Mouse (Mus musculus): Measurements from ENCODE around the gene Nlgn1.

Gene Nlgn1

DNA sequence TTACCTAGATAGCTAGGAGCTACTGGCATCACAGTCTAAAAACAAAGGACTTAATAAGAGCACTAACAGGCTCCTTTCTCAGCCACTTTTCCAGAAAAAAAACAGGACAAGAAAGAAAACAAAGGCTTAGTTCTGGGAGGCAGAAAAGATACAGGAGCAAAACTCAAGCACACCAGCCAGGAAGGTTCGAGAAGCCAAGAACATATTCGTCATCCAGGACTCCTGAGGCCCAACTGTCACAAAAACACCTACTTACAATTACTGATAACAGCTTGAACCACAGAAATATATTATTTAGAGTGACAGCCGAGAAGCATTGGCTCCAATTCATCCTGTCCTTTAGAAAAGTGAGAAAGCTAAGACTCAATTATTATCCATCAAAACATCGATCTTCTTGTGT, 281.5 kb downstream of the Nlgn1 start:
- no peak for DNase-seq (ENCODE audit: low spot score in 2 of 2)

DNA sequence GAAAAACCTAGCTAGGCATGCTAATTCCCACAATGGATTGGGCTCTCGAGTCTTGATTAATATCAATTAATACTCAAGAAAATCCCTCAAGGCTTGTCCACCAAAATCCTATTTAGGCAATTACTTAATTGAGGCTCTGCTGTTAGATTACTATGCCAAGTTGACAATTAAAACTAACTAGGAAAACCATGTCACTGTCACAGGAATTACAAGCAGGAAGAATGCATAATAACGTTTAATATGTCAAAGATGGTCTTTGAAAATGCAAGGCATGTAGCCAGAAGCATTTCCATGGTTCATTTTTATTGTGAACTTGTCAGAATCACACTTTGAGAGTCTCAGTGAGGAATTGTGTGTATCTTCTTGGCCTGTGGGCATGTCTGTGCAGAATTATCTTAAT, 289.3 kb downstream of the Nlgn1 start:
- no peak for DNase-seq (ENCODE audit: low spot score in 2 of 2)

DNA sequence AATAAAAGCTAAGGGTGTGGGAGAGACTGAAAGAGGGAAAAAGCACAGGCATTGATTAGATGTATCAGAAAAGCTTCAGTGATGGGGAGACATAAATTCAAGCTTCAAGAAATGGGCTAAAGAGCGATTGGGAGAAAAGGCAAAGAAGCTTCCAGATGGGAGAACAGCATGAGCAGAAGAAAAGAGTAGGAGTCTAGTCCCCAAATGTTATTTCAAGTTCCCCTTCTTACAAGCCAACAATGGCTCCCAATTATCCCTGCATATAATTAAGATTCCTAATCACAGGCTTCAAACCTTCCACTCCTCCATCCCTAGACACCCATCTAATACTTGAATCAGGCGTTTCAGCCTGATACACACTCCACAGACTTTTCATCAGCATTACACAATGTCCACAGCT, 292.6 kb downstream of the Nlgn1 start:
- DNase-seq (ENCODE audit: low spot score in 2 of 2) = no peak

DNA sequence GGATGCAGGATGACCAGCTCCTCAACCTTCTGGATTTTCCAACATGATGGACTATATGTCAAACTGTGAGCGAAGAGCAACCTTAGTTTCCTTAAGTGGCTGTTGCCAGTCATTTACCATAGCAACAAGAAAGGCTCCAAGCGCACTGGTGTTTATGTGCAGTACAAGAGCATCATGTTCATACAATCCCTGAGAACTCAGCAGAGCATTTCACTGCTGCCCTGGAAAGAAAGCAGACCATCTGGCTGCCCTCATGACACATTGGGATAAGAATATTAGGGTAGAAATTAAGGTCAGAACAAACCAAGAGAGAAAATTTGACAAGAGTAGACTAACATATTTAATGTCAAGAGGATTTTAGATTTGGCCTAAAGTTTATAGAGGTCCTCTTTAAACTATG, 306.2 kb downstream of the Nlgn1 start:
- DNase-seq (ENCODE audit: low spot score in 2 of 2) = no peak

DNA sequence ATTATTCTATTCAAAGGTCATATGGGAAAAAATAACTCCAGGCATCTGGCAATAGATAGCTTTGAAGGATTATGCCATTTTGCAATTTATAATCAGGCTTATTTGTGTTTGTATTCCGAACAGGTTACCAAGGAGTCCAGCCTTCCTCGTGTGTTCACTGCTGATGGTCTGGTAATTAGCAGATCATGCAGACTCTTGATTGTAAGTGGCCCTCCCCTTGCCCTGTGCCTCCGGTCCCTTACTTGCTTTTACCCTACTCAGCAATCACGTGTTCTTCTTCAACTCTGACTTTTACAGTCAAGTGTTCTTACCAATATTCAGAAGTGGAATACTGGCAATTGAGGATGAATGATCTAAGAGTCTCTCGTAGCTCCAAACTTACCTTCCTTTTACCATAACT, 309.0 kb downstream of the Nlgn1 start:
- DNase-seq (ENCODE audit: low spot score in 2 of 2) = no peak

DNA sequence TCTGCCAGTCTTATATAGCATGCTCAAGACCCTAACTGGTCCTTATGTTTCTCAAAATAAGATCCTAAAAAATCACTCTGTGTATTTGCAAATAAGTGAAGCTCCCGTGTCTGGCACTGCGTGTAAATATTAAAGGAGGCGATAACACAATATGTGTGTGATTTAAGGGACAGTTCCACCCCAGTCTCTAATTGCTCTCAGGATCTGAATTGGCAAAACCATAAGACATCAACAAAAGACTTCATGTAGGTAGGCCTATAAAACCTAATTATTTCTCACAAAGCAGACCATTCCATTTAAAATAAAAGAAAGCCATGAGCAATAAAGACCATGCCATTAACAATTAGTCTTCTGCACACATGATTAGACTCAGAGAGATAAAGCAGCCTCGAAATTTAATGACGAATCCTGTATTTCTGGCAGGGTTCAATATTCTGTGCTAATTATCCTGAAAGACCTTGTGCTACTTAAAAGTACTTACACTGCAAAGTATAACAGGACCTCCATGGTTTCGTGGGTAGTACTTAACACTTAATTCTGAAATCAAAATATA, 310.6 kb downstream of the Nlgn1 start:
- no peak for DNase-seq (ENCODE audit: low spot score in 2 of 2)

DNA sequence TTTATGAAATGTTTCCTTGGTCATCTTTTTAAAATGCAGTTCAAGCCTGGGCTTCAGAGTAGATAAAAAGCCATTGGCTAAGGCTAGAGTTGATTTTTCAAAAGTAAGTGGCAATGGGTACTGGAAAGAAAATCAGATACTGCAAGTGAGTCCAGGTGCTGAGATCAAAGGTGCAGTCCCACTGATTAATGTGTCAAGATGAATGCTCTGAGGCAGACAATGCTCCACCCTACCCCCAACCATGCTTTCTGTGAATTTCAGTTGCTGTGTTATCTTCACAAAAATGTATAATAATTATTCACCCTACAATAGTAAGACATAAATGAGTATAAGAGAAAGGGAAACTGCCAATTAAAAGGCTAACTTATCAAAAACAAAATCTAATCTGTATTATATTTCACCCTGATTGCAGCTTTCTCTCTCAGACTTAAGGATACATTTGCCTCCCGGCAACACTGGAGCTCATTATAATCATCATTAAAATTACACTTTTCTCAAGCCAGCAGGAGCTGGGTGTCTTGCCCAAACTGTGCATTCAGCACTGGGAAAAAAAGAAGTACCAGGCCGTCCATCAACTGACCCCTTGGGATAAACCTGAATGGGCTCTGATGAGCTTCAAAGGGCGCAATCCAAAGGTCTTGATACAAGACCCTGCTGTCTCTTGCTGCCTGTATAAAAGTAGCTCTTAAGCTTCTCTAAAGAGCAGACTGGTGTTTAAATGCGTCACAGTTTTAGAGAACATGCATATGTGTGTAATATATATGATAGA, 320.8 kb downstream of the Nlgn1 start:
- DNase-seq (ENCODE audit: low spot score in 2 of 2) = no peak

DNA sequence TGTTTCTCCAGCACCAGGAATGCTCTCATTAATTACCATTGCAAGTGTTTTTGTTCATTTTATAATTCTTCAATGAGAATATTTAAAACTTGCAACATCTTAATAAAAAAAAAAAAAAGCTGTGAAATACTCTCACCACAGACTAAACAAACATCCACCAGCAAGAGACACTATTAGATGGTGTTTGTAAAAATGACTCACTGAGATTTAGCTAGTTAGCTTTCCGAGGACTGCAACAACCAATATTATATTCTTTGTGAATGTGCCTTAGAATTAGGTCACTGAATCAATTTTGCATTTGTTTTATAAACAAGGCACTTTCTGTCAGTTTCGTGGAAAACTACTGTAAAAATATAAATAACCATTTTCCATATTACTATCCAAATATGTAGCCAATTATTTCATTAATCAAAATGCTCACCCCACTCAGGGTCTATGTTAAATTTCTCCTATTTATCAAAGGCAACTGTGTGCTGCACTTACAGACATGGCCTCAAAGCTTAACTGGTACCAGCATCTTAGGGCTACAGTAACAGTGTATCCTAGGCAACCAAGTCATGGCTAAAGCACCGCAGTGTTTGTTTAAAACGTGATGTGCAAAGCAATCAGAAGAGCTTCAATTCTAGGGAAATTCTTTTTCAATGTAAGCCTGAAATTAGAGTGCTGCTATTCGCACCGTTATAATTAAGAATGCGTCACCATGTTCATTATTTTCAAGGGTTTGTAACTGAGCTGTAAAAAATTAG, 329.2 kb downstream of the Nlgn1 start:
- no peak for DNase-seq (ENCODE audit: low spot score in 2 of 2)

DNA sequence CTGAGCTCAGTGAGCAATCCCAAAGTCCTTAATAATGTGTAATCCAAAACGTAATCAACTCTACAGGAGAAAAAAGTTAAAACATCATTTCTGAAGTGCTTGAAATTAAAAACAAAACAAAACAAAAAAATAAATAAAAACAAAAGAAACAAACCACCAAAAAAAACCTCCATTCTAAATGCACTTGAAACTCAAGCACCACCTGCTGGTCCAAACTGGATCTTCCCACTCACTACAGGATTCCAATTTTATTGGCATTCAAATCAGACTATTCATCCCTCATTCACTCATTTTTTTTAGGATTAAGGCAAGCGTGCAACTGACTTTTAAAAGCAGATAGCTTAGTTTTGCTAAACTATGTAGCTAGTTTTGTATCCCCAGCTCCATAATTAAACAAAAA, 329.9 kb downstream of the Nlgn1 start:
- DNase-seq (ENCODE audit: low spot score in 2 of 2) = no peak

DNA sequence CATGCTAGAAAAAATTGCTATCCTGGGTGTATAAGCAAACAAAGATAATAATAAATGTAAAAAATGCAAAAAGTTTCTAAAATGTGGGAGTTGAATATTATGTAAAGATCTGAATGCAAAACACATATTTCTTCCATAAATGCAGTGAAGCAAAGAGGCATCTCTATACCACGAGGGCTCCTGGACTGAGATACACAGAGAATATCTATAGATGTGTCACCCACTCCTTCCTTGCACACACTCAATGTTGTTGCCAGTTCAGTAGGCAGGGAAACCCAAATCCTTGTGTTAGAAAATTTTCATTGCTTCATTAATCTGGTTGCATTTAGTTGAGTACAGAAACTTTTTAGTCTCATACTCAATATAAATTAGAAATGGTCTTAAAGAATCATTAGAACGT, 364.7 kb downstream of the Nlgn1 start:
- no peak for DNase-seq (ENCODE audit: low spot score in 2 of 2)

DNA sequence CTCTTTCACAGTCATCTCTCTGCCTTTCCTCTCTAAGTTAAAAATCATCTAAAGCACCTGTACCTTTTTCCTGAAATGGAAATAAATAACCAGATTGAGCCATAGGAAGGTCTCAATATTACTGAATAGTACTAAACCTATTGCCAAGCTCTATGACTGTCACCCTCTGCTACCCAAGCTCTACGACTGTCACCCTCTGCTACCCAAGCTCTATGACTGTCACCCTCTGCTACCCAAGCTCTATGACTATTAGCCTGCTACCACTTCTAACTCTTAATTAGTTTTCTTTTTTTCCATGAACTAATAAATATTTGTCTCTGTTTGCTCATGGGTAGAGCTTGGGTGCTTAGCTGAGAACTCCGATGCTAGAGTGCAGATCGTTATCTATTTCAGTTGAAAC, 368.0 kb downstream of the Nlgn1 start:
- no peak for DNase-seq (ENCODE audit: low spot score in 2 of 2)

DNA sequence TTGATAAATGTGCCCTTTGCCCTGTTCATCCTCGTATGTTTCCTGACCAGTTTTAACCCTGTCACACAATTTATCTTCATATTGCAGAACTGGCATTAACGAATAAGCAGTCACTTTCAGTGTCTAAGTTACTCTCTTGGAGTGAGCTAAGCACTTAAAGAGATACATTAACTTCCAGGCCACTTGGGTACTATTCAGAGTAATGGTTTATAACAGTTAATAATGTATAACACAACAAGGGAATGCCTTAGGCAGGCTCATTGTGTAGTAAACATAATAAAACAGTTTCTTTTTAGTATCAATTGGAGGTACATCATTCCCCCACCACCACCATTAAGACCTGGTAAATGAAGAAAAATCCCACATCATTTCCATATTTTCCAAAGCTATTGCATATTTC, 368.7 kb downstream of the Nlgn1 start:
- no peak for DNase-seq (ENCODE audit: low spot score in 2 of 2)

DNA sequence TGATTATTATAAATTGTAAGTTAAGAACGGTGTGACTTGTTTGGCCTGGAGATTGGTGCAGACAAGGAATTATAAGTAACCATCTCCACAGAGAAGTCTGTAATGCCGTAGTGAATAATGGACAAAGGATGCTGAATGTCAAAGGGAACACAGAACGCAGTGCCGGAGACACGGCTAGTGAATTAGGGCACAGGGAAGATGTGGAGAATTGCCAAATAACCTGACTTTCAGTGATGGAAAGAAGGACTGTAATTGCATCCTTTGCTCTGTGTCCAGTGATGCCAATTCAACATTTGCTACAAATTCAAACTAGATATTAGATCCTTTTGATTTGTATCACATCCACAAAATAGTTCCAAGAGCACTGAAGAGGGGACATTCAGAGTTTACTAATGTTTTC, 415.7 kb downstream of the Nlgn1 start:
- no peak for DNase-seq (ENCODE audit: low spot score in 2 of 2)

DNA sequence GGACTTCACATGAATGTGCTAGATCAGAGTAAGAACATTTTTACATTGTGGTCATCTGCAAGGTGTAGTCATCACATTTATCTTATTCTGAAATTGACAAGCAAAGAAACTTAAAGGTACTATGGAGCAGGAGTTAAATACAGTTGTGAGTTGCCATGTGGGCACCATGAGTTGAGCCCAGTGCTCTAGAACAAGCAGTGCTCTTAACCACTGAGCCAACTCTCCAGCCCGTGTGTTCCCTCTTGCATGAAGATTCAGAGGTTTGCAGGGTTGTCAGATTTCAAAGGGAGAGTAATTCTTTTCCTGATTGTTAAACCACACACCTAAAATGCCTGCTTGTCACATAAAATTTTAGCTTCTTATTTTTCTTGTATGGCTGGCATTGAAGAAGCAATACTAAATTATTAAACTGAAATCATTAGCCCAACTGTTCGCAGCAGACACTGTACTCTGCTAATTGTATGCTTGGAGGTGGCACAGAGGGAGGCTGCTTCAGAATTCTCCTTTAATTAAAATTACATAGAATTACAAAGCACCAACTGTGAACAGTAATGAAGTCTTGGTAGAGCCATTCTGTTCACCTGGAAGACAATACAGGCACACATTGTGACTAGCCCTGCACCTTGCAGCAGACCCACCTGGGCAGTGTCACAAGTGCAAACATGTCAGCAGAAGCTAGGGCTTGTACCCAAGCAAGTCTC, 417.7 kb downstream of the Nlgn1 start:
- no peak for DNase-seq (ENCODE audit: low spot score in 2 of 2)

DNA sequence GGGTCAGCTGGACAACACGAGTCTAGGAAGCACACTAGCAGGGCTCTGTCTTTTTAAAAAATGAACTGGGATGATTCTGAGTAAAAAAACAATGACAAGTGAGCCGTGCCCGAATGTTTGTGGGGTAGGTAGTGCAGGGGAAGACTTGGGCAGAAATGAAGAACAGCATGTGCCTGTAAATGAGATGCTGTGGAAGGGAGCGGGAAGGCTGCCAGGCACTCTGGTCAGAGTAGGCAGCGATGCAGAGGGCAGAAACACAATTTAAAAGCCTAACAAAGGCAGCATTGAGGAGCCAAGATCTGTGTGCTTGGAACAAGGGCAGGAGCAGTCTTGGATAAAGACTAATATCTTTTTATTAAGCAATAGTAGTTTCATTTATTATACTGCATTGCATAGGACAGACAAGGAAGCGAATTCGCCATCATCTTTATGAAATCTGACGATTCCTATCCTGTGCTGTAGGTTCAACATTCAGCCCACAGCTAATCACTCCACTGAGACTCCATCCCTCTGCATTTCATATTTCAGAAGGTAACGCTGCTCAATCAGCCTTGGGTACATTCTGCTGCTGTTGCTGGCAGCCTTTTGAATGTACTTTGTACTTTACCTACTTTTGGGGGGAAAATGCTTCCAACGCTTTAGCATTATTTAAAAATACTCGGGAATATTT, 429.0 kb downstream of the Nlgn1 start:
- no peak for DNase-seq (ENCODE audit: low spot score in 2 of 2)

DNA sequence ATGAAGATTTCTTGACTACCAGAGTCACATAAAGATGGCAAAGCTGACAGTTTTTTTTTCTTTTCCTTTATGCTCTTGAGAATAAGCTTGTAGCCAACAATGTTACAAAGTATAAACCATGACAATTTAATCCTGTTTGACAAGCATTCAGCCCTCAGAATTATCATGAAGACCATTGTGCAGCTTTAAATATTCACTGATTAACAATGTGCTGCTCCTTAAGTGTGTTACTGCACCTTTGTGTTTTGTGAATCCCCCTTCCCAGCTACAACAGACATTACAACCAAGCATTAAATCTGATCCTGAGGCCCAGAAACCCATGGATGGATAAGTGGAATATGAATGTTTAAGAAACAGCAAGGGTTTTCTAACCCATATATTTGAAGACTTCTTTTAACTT, 434.8 kb downstream of the Nlgn1 start:
- DNase-seq (ENCODE audit: low spot score in 2 of 2) = no peak

DNA sequence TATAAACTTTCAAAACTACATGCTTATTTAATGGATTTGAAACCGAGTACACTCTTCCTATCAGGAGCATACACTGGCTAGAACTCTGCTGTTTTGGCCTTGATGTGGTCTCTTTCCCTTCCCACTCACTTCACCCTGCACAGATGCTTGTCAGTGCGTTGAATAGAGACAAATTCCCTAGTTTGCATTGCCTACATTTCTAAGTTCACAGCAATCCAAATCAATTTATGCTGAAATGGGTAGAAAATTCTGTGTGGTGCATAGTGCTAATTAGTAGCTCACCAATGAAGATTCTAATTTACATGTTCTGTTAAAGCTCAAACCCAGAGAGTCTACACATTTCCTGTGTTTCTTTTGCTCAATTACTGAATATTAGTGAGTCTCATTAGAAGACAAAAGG, 447.5 kb downstream of the Nlgn1 start:
- DNase-seq (ENCODE audit: low spot score in 2 of 2) = no peak

DNA sequence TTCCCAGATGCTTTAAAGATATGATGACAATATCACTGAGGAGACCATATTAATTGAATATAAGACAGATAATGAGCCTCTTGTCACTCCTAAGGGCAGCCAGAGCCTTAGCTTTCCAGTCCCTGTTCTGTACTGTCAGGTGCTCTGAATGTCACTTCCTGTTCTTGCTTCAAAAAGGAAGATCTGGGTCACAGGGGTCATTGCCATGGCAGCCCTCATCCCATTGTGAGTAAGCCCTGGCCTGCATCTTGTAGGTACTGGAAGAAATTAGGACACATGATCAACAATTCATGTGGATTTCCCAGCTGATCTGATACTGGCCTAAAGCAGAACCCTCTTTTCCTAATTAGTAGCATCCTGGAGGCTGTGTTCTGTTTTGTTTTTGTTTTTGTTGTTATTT, 463.1 kb downstream of the Nlgn1 start:
- no peak for DNase-seq (ENCODE audit: low spot score in 2 of 2)

DNA sequence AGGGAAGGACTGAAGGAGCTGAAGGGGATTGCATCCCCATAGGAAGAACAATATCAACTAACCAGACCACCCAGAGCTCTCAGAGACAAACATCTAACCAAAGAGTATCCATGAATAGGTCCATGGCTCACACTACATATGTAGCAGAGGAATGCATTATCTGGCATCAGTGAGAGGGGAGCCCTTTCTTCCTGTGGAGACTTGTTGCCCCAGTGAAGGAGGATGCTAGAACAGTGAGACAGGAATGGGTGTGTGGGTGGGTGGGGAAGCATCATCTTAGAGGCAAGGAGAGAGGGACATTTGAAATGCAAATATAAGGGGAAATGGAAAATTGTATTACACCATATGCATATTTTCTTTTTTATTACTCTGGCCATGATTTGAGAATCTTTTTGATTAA, 473.9 kb downstream of the Nlgn1 start:
- no peak for DNase-seq (ENCODE audit: low spot score in 2 of 2)

DNA sequence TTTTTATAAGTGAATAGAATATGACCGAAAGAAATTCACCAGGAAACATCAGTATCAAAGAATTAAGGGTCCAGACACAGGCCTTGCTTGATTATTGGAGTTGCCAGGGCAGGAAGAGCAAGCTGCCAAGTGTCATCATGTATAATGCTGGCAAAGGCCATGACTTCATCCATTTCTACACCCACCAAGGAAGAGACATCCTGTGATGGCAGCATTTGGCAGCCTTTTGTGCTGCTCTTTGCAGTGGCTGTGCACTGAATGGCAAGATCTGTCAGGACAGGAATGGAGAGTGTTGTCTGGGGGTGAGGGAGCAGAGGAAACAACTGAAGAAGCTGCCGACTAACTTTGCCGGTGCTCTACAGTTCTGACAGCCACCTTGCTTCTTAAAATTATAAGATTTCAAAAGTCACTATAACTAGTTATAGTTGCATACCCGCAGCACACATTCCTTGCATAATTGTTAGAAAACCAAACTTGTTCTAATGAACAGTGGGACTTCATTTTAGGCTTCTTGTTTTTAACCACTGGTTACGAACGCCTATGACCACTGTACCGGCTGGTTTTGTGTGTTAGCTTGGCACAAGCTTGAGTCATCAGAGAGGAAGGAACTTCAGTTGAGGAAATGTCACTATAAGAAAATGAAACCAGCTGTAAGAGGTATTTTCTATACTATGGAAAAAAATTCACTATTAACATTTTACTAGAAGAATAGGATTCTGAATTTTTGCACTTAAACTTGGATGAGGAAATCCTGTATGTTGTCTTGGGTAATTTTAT, 487.4 kb downstream of the Nlgn1 start:
- no peak for DNase-seq (ENCODE audit: low spot score in 2 of 2)

DNA sequence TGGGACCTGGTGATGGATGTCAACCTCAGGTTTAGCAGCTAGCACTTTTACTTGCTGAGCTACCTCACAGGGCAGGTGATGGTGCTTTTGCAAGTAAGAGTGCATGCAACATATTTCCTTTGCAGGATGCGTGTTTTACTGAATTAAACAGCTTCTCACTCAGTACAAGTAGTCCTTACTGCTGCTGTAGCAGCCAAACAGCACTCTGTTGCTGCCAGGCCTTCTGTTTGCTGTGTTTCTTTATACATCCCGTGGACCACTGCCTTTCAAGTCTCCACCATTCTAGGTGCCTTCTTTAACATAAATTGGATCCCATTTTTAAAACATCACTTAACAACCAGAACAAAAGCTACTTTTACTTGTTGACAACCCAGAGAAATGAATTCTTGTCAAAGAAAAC, 502.0 kb downstream of the Nlgn1 start:
- no peak for DNase-seq (ENCODE audit: low spot score in 2 of 2)
